Mouse (Mus musculus) left cerebral cortex, adult 2 months (tissue): ENCODE data around the gene Unc45a. TPM values are rescaled to one million over a fixed set of nuclear protein-coding genes. Genes with fewer than 3 reads are reported as not detected.

Experiments
- DNase-seq, 2 experiments: peaks; one replicate each; pipeline ENCODE4 v3.0.0; 2021 to 2022; ENCODE audit warnings: low spot score in 2 of 2, mixed read lengths in 1 of 2; ENCODE audit errors: extremely low spot score in 1 of 2
- H3K27ac ChIP-seq: fragments of 200-600 bp; 2 replicates; pipeline ENCODE4 v1.8.1; 2022
- H3K4me3 ChIP-seq: fragments of 200-600 bp; 2 replicates; pipeline ENCODE4 v1.8.1; 2022
- CTCF ChIP-seq: fragments of 200-600 bp; IDR thresholded peaks from 2 replicates; pipeline ENCODE4 v1.8.1; 2022; ENCODE audit warnings: antibody characterized with exemption, mild to moderate bottlenecking, moderate library complexity
- intact Hi-C: fragments of 180-260 bp; cut with DNase I; formaldehyde crosslinking; loops from one replicate; pipeline ENCODE4 v1.15.1; 2025
- long read RNA-seq, 2 experiments: library from polyadenylated mRNA; stranded (forward); transcript quantifications; one replicate each; pipeline ENCODE4 v2.0.0; 2021; ENCODE audit warnings: borderline mapping rate in 2 of 2
- total RNA-seq, 2 experiments: library from RNA; stranded (reverse); gene quantifications; 2 replicates each; pipeline ENCODE4 v1.2.3; 2021

Unc45a gene
- total RNA-seq, result 10 to 100 TPM; 37.7 to 43.7 TPM
- long read RNA-seq, experiment 1, transcript Unc45a-201 (20 exons, 3,260 nt), result major isoform, 11 of 43 reads
- long read RNA-seq, experiment 1, partial matches to known transcripts, result 5 of 43 reads
- long read RNA-seq, experiment 1, other reads (novel, unspliced or antisense), result 27 of 43 reads
- long read RNA-seq, experiment 2, transcript Unc45a-201 (20 exons, 3,260 nt), result major isoform, 8 of 40 reads
- long read RNA-seq, experiment 2, partial matches to known transcripts, result 11 of 40 reads
- long read RNA-seq, experiment 2, other reads (novel, unspliced or antisense), result 21 of 40 reads

DNA sequence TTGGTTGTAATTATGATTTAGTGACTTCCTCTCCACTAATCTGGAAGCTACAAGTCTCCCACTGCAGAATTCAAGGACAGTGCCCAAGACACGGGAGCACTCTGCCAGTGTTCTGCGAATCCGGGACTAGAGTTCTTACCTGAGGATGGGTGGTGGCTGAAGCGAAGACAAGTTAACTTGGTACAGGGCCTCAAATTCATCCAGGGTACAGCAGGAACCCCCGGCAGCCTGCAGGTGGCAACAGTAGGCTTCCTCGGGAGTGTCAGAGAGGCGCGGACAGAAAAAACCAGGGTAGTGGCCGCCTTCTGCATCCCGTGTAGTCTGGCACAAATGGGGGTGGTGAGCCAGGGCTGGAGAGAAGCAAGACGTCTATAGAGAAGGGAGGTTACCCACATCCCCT is at the start of gene Unc45a:
TSS of gene Unc45a (minus strand) at position 213 of the 400 bp plus-strand sequence.
- peak; percentile 65 for TF ChIP-seq CTCF
- Histone ChIP-seq H3K4me3 (peak within 1 kb of the TSS; percentile 77), H3K27ac (peak within 1 kb of the TSS; percentile 92)
- DNase-seq, result peak; percentile 63 to 64
- intact Hi-C loops, result loop anchor here (2.0 kb wide), 1 partner anchor 30 kb away; the partner anchor contains the start of gene Man2a2

DNA sequence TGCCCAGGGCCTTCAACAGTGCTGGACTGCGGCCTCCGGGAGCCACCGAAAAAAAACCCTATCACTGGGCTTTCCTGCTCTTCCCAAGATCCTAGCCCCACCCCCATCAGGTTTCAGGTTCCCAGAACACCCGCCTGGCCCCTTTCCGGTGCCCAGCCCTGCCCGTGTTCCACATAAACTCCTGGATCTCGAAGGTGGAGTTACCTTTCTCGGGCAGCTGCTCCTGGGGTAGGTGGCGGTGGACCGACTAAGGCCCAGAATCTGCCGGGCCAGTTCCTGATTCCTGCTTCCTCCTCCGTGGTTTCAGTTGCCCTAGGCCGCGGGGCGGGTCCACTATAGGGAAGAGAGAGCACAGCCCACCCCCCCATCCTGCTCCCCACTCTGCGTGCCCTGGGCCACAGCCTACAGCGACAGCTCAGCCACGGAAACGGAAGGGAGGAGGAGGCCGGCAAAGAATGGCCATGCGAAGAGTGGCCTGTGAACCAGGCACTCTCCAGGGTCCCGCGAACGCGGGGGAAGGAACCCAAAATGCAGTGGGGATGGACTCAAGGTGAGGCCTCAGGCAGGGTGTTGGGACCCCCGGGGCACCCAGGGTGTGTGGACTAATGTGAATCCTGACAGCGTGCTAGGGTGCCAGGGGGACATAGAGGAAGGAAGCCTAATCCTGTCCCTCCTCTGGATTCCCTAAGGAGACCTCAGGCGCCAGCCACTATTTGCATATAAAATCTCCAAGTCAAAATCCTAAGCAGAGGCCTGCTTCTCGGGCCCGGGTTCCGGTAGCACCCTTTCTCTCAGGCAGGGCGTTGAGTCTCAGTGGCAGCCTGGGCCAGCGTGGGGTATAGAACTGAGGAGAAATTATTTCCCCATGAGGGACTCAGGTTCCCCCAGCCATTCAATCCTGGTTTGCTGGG is 47.1 kb upstream of the Unc45a start, which contains the start of gene Fes:
TSS of gene Fes (minus strand) at position 314 of the 911 bp plus-strand sequence.
- peak within 1 kb of the TSS; percentile 36 for H3K4me3 ChIP-seq
- DNase-seq, result no peak
- H3K27ac ChIP-seq, result peak within 1 kb of the TSS; percentile 67; the same call in 1 of the 2 replicates
- intact Hi-C loops, result loop anchor here (5.0 to 10.0 kb wide), 2 partner anchors 334 to 457 kb away; no protein-coding TSS in a partner anchor
- TF ChIP-seq CTCF, result no peak

DNA sequence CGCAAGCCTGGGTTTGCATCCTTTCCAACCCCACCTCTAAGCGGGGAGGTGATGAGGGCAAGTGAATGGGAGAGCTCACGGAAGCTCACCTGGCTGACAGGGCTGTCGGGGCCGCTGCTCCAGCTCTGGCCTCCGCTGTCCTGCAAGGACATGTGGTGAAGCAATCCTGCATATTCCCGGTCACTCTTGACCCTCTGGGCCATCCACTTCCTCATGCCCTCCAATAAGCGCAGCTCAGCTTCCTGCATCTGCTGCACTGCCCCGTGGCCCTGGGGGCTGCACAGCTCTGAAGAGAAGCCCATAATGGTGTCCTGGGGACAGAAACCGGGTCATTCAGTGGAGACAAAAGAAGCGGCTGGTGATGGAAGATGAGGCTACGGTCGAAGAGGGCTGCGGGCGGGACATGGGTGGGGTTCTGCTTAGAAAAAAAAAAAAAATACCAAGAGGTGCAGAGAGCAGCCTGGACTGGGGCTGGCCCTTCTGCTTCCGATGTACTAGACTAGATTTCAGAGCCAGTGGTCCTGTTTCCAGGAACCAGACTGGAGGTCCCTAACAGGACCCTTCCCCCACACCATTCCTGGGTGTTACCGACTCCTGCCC is 46.3 kb upstream of the Unc45a start:
- intact Hi-C loops, result loop anchor here (5.0 to 10.0 kb wide), 2 partner anchors 335 to 458 kb away; no protein-coding TSS in a partner anchor
- H3K27ac ChIP-seq, result peak overlapping the region; percentile 67; the same call in 1 of the 2 replicates
- DNase-seq, result no peak
- no peak for TF ChIP-seq CTCF
- peak overlapping the region; percentile 36 for H3K4me3 ChIP-seq

DNA sequence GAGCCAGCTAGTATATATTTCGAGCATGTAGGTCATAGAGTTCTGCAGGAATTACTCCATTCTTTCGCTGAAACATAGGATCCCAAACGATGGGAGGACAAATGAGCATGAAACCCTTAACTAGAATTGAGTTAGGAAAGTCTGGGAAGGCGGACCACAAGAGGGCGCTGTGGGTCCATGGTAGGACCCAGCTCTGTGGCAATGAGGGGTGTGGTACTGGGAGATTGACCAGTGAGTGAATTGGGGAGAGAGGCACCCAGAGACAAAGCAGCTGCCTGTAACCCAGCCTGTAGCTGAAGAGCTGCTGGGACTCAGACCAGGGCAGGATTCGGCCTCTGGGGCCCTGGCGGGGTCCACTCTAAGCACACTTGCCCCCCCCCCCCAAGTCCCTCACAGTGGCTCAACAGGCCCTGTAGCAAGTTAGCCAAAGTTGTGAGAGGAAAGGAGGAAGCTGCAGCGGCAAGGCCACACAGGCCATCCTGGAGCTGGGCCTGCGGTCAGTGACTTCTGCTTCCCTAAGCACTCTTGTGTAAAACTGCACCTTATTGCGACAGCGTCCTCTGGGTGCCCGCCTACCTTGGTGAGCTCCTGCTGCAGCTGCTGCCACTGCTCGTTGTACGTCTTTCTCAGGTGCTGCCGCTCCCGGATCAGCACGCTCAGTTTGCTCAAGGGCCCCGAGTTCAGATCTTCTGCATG is 45.6 kb upstream of the Unc45a start:
- intact Hi-C loops, result loop anchor here (1.0 to 10.0 kb wide), 4 partner anchors 194 to 458 kb away; no protein-coding TSS in a partner anchor
- H3K4me3 ChIP-seq, result peak overlapping the region; percentile 36; the same call in 1 of the 2 replicates
- peak; percentile 85 to 92 for DNase-seq
- no peak overlapping the region for H3K27ac ChIP-seq
- TF ChIP-seq CTCF, result peak; percentile 98

DNA sequence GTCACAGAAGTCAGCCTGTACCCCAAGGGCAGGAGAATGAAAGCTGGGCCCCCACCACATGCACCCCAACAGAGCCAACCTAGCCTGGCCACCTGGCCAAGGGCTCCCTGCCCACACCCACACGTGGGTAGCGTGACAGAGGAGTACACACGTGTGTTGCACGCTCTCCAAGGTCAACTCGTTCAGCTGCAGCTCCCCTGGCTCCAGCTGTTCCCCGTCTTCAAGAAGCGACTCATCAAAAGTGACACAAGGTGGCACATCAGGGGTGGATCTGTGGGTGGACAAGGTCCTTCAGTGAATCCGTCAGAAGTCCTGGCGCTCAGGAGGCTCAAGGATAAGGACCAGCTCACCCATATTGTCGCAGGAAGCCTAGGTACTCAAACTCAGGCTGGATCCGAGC is 42.1 kb upstream of the Unc45a start:
- TF ChIP-seq CTCF, result no peak
- H3K4me3 ChIP-seq, result no peak overlapping the region
- intact Hi-C loops, result loop anchor here (10.0 kb wide), 1 partner anchor 462 kb away; no protein-coding TSS in a partner anchor
- DNase-seq, result no peak
- no peak overlapping the region for H3K27ac ChIP-seq

DNA sequence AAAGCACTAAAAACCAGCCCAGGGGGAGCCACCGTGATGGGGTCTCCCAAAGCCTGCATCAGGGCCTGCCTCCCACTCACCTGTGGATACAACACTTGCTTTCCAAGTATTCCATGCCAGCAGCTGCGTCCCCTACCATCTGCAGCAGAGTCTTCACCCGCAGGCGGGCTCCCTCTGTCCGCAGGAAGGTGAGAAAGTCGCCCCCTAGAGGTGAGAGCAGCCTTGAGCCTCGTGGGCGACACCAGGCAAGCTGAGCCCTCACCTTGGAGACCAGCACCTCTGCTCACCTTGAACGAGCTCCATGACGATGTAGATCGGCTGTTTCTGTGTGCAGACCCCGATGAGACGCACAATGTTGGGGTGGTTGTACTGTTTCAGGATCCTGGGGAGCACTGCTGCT is 38.7 kb upstream of the Unc45a start:
- no peak for DNase-seq
- intact Hi-C loops, result loop anchor here (10.0 kb wide), 1 partner anchor 235 kb away; no protein-coding TSS in a partner anchor
- TF ChIP-seq CTCF, result peak; percentile 48
- no peak overlapping the region for H3K4me3 ChIP-seq
- H3K27ac ChIP-seq, result no peak overlapping the region

DNA sequence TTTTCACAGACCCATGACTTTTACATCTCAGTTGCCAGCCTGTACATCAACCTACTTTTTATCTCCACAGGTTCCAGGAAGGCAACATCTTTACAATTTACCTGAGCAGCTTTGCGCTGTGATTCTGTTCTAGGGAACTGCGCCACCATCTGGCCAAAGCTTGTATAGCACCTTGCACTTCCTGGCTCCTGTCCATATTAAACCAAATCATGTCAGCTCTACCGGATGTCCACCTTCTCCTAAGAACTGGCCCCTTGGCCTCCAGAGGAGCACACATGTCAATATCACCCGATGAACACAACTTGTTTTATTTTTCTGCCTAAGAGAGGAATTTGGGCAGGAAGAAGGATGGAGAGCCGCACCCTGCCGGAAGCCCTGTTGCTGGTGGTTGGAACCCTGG is 36.7 kb upstream of the Unc45a start:
- H3K4me3 ChIP-seq, result no peak overlapping the region
- H3K27ac ChIP-seq, result no peak overlapping the region
- peak; percentile 92 for TF ChIP-seq CTCF
- intact Hi-C loops, result loop anchor here (10.0 kb wide), 1 partner anchor 233 kb away; no protein-coding TSS in a partner anchor
- DNase-seq, result peak; percentile 50 to 67

DNA sequence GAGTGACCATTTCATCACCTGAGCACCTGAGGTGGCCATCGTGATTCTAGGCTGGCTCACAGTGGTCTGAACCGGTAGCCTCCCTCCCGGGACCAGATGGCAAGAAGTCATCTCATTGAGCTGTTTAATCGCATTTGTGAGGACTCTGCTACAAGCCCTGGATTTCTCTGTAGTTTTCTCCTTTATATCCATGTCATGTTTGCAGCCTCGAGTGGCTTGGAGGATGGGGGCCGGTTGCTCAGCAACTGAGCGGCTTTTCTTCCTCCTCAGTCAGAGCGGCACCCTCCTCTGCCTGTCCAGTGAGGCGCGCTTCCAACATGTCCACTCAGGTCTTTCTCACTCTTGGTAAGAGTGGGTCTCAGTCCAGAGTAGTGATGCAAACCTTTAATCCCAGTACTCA is 35.4 kb upstream of the Unc45a start:
- intact Hi-C loops, result loop anchor here (10.0 kb wide), 1 partner anchor 231 kb away; no protein-coding TSS in a partner anchor
- Histone ChIP-seq H3K27ac (no peak overlapping the region), H3K4me3 (no peak overlapping the region)
- no peak for DNase-seq
- TF ChIP-seq CTCF, result no peak

DNA sequence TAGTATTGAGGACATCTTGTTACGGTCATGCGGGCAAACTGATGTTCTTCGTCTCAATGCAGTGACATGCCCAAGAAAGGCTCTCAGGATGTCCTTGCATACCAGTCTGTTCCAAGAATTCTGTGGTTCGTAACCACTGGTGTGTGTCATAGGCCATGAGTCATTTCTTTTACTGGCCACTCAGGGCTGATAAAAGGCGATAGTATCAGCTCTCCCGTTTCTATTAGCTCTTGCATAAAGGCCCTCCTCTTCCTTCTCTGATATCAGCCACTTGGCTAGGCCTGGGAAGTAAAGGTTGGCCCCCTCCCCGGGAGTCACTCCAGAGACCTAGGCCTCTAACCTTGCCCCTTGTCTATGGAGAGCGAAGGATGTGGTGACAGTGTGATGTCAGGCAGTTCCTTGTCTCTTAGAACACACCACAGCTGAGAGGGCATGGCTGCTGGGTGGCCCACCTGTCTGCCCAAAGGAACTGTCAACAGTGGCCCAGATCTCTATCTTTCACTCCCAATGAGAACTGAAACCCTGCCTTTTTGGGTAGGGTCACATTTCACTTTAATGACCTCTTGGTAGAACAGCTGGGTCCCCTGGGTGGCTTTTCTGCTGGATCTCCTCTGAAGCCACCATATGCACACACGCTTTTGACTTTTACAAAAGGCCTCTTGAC is 34.7 kb upstream of the Unc45a start:
- no peak for TF ChIP-seq CTCF
- intact Hi-C loops, result loop anchor here (10.0 kb wide), 1 partner anchor 231 kb away; no protein-coding TSS in a partner anchor
- DNase-seq, result no peak
- Histone ChIP-seq H3K4me3 (no peak overlapping the region), H3K27ac (no peak overlapping the region)

DNA sequence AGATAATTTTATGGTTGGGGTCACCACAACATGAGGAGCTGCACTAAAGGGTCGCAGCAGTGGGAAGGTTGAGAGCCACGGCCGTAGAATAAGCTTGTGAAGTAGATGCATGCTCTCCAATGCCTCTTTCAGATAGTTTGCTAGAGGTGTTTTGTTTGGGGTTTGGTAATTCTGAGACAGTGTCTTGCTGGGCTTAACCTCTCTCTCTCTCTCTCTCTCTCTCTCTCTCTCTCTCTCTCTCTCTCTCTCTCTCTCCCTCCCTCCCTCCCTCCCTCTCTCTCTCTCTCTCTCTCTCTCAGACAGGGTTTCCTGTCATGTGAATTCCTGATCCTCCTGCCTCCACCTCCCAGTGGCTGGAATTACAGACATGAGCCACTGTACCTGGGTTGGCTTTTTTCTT is 33.9 kb upstream of the Unc45a start:
- no peak for TF ChIP-seq CTCF
- no peak for DNase-seq
- intact Hi-C loops, result loop anchor here (10.0 kb wide), 1 partner anchor 230 kb away; no protein-coding TSS in a partner anchor
- H3K27ac ChIP-seq, result no peak overlapping the region
- H3K4me3 ChIP-seq, result no peak overlapping the region
